Mouse (Mus musculus): Measurements from ENCODE around the gene Srebf2. TPM values are rescaled to one million over a fixed set of nuclear protein-coding genes. Genes with fewer than 3 reads are reported as not detected.

Srebf2 gene
- polyA plus RNA-seq, 1 experiment, result 205 TPM

DNA sequence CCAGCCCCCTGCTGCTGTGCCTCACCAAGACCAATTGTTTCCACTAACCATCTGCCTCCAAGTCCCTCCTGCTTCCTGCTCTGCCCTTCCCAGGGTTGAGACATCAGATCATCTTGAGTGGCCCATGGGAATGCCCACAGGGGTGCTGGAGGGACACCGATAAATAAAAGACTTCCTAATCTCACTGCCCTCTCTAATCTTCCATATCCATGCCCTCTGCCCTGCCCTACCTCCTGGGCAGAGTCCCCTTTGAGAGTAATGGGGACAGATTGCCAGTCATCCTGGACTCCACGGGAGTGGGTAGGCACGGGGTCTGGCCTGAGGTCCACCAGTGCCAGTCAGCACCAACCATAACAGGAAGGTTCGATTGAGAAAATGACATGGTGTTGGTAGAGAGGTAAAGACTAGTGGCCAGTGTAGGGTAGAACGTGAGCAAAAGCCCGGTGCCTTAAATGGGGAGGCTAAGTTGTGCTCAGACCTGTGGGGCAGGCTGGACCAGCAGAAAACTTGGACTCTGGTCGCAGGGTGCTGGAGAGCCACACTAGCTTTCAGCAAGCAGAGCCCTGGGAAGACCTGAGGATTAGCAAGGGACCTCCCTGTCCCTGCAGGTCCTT lies 77.7 kb downstream of the Srebf2 start:
- Histone ChIP-seq H3K27ac (ENCODE audit: insufficient read depth, low read length) (no peak overlapping the region), H3K9ac (ENCODE audit: low read depth, poor library complexity, severe bottlenecking) (no peak overlapping the region), H3K9me3 (replicated peaks; ENCODE audit: control insufficient read depth, insufficient read depth, low read length, poor library complexity, severe bottlenecking) (no peaks in the 10 kb centered on the region), H3K36me3 (ENCODE audit: control insufficient read depth, insufficient read depth, low read length, poor library complexity, severe bottlenecking) (no peaks in the 10 kb centered on the region), H3K27me3 (ENCODE audit: control insufficient read depth, insufficient read depth, low read length, poor library complexity, severe bottlenecking) (no peaks in the 10 kb centered on the region), H3K4me3 (ENCODE audit: low read depth, low read length) (no peak overlapping the region), H3K4me1 (ENCODE audit: control insufficient read depth, insufficient read depth, low read length) (peaks cover 10% of the 10 kb centered on the region)
- no peak for TF ChIP-seq EP300 (IDR thresholded peaks at IDR 0.05; ENCODE audit: insufficient read depth, low read depth, low read length)
- TF ChIP-seq POLR2A (IDR thresholded peaks at IDR 0.05; ENCODE audit: insufficient read depth, low read length), result no peak
- no peak for TF ChIP-seq CTCF (IDR thresholded peaks at IDR 0.05; ENCODE audit: low read depth, low read length)

DNA sequence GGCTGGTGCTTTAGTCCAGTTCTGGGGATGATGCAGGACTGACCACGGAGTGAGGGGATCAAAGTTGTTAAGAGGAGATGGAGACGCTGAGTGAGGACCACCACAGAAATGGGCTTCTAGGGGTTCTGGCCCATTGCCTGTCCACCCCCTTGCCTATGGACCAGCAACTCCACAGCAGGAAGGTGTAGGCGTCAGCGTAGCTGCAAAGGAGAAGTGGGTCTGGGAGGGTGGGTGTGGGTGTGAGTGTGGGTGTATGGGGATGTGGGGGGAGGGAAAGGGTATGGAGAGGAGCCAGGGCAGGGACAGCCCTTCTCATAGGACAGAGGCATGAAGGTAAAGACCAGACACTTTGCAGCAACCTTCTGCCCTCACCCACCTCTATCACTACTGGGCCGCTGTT lies 78.8 kb downstream of the Srebf2 start:
- Histone ChIP-seq H3K4me3 (ENCODE audit: low read depth, low read length) (no peak overlapping the region), H3K4me1 (ENCODE audit: control insufficient read depth, insufficient read depth, low read length) (peaks cover 6% of the 10 kb centered on the region), H3K9me3 (replicated peaks; ENCODE audit: control insufficient read depth, insufficient read depth, low read length, poor library complexity, severe bottlenecking) (no peaks in the 10 kb centered on the region), H3K36me3 (ENCODE audit: control insufficient read depth, insufficient read depth, low read length, poor library complexity, severe bottlenecking) (no peaks in the 10 kb centered on the region), H3K9ac (ENCODE audit: low read depth, poor library complexity, severe bottlenecking) (no peak overlapping the region), H3K27ac (ENCODE audit: insufficient read depth, low read length) (no peak overlapping the region), H3K27me3 (ENCODE audit: control insufficient read depth, insufficient read depth, low read length, poor library complexity, severe bottlenecking) (no peaks in the 10 kb centered on the region)
- TF ChIP-seq POLR2A (IDR thresholded peaks at IDR 0.05; ENCODE audit: insufficient read depth, low read length), result no peak
- no peak for TF ChIP-seq CTCF (IDR thresholded peaks at IDR 0.05; ENCODE audit: low read depth, low read length)
- no peak for TF ChIP-seq EP300 (IDR thresholded peaks at IDR 0.05; ENCODE audit: insufficient read depth, low read depth, low read length)

- no peak for TF ChIP-seq CTCF (IDR thresholded peaks at IDR 0.05; ENCODE audit: low read depth, low read length)
- no peak for TF ChIP-seq EP300 (IDR thresholded peaks at IDR 0.05; ENCODE audit: insufficient read depth, low read depth, low read length)
- H3K27me3 ChIP-seq (ENCODE audit: control insufficient read depth, insufficient read depth, low read length, poor library complexity, severe bottlenecking), result no peaks in the 10 kb centered on the region
- no peak overlapping the region for H3K4me3 ChIP-seq (ENCODE audit: low read depth, low read length)
- 0 out of 2 replicates have a peak, but pooled peaks cover 3% of the 10 kb centered on the region for H3K36me3 ChIP-seq (ENCODE audit: control insufficient read depth, insufficient read depth, low read length, poor library complexity, severe bottlenecking)
- no peaks in the 10 kb centered on the region for H3K9me3 ChIP-seq (replicated peaks; ENCODE audit: control insufficient read depth, insufficient read depth, low read length, poor library complexity, severe bottlenecking)
- no peak overlapping the region for H3K27ac ChIP-seq (ENCODE audit: insufficient read depth, low read length)
- H3K9ac ChIP-seq (ENCODE audit: low read depth, poor library complexity, severe bottlenecking), result no peak overlapping the region
- peaks cover 4% of the 10 kb centered on the region for H3K4me1 ChIP-seq (ENCODE audit: control insufficient read depth, insufficient read depth, low read length)
Measured at GRCm38 (mm10) chr15:82229542-82230045, 82.6 kb downstream of the Srebf2 start.

DNA sequence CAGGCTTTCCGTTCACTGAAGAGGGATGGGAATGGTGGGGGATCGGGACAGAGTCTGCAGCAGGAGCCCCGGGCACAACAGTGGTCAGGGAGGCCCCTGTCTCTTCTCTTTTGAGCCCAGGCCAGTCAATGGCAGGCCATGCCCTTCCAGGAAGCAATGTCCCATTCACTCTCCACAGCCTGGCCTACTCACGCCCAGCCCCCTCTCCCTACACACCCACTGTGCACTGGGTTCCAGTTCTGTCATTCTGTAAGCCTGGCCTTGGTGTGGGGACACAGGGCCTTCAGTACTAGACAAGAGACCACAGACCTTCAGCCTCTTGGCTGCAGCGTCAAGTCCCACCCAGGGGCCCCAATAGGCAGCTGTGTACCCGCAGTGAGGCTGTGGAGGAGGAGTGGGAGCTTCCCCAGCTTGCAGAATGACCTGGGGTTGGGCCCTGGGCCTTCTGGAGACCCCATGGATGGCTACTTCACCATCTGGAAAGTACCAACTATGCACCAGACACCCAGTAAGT lies 83.2 kb downstream of the Srebf2 start:
- Histone ChIP-seq H3K4me3 (ENCODE audit: low read depth, low read length) (no peak overlapping the region), H3K9ac (ENCODE audit: low read depth, poor library complexity, severe bottlenecking) (no peak overlapping the region), H3K27me3 (ENCODE audit: control insufficient read depth, insufficient read depth, low read length, poor library complexity, severe bottlenecking) (no peaks in the 10 kb centered on the region), H3K27ac (ENCODE audit: insufficient read depth, low read length) (no peak overlapping the region), H3K36me3 (ENCODE audit: control insufficient read depth, insufficient read depth, low read length, poor library complexity, severe bottlenecking) (0 out of 2 replicates have a peak, but pooled peaks cover 3% of the 10 kb centered on the region), H3K9me3 (replicated peaks; ENCODE audit: control insufficient read depth, insufficient read depth, low read length, poor library complexity, severe bottlenecking) (no peaks in the 10 kb centered on the region), H3K4me1 (ENCODE audit: control insufficient read depth, insufficient read depth, low read length) (peaks cover 4% of the 10 kb centered on the region)
- TF ChIP-seq CTCF (IDR thresholded peaks at IDR 0.05; ENCODE audit: low read depth, low read length) (no peak), EP300 (IDR thresholded peaks at IDR 0.05; ENCODE audit: insufficient read depth, low read depth, low read length) (no peak), POLR2A (IDR thresholded peaks at IDR 0.05; ENCODE audit: insufficient read depth, low read length) (no peak)

DNA sequence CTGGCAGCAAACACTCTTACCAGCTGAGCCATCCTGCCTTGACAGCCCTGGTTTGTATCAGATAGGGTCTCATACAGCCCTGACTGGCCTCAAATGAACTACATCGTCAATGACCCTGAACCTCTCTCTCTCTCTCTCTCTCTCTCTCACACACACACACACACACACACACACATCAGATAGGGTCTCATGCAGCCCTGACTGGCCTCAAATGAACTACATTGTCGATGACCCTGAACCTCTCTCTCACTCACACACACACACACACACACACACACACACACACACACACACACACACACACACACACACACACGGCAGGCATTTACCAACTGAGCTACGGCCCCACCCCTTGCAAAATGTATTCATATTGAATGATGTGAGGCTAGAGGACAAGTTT lies 84.1 kb downstream of the Srebf2 start:
- Histone ChIP-seq H3K36me3 (ENCODE audit: control insufficient read depth, insufficient read depth, low read length, poor library complexity, severe bottlenecking) (0 out of 2 replicates have a peak, but pooled peaks cover 3% of the 10 kb centered on the region), H3K4me1 (ENCODE audit: control insufficient read depth, insufficient read depth, low read length) (peaks cover 4% of the 10 kb centered on the region), H3K4me3 (ENCODE audit: low read depth, low read length) (no peak overlapping the region), H3K9ac (ENCODE audit: low read depth, poor library complexity, severe bottlenecking) (no peak overlapping the region), H3K9me3 (replicated peaks; ENCODE audit: control insufficient read depth, insufficient read depth, low read length, poor library complexity, severe bottlenecking) (no peaks in the 10 kb centered on the region), H3K27me3 (ENCODE audit: control insufficient read depth, insufficient read depth, low read length, poor library complexity, severe bottlenecking) (no peaks in the 10 kb centered on the region), H3K27ac (ENCODE audit: insufficient read depth, low read length) (no peak overlapping the region)
- no peak for TF ChIP-seq POLR2A (IDR thresholded peaks at IDR 0.05; ENCODE audit: insufficient read depth, low read length)
- TF ChIP-seq EP300 (IDR thresholded peaks at IDR 0.05; ENCODE audit: insufficient read depth, low read depth, low read length), result no peak
- no peak for TF ChIP-seq CTCF (IDR thresholded peaks at IDR 0.05; ENCODE audit: low read depth, low read length)

All from ES-Bruce4 (cell line).